Mouse (Mus musculus) cerebellum, postnatal 36 days (tissue): ENCODE measurements around the gene Smarca5.

Experiments used
- DNase-seq, 2 experiments: peaks; one replicate each; pipeline ENCODE4 v3.0.0; 2021 to 2022; ENCODE audit warnings: mixed read lengths in 2 of 2

Gene Smarca5

GRCm38 (mm10) chr8:80739155-80739924 lies at the start of gene Smarca5:
Gene Smarca5, minus strand, starts transcription at chr8:80739497.
- peak; percentile 94 to 96 for DNase-seq

GRCm38 (mm10) chr8:80784559-80784958 lies 45.3 kb upstream of the Smarca5 start:
- DNase-seq = no peak

GRCm38 (mm10) chr8:80783271-80783670 lies 44.0 kb upstream of the Smarca5 start:
- DNase-seq = no peak

GRCm38 (mm10) chr8:80781338-80781737 lies 42.0 kb upstream of the Smarca5 start:
- no peak for DNase-seq

GRCm38 (mm10) chr8:80780271-80780670 lies 41.0 kb upstream of the Smarca5 start:
- no peak for DNase-seq

- no peak for DNase-seq
Observed at GRCm38 (mm10) chr8:80776436-80776835, 37.1 kb upstream of the Smarca5 start.

GRCm38 (mm10) chr8:80772732-80773460 lies 33.6 kb upstream of the Smarca5 start:
- no peak for DNase-seq

GRCm38 (mm10) chr8:80768451-80768850 lies 29.2 kb upstream of the Smarca5 start:
- DNase-seq = no peak

- peak; percentile 80 to 86 for DNase-seq
Observed at GRCm38 (mm10) chr8:80753017-80753715, 13.9 kb upstream of the Smarca5 start.

GRCm38 (mm10) chr8:80752429-80752828 lies 13.1 kb upstream of the Smarca5 start:
- DNase-seq = no peak

GRCm38 (mm10) chr8:80749091-80749490 lies 9.8 kb upstream of the Smarca5 start:
- no peak for DNase-seq

GRCm38 (mm10) chr8:80739932-80740331 lies 635 bp upstream of the Smarca5 start:
- DNase-seq = no peak

- peak; percentile 44 to 53 for DNase-seq
Observed at GRCm38 (mm10) chr8:80738388-80739154, 726 bp downstream of the Smarca5 start.

GRCm38 (mm10) chr8:80738046-80738387 lies 1.3 kb downstream of the Smarca5 start:
- DNase-seq = no peak

GRCm38 (mm10) chr8:80732326-80732725 lies 7.0 kb downstream of the Smarca5 start:
- no peak for DNase-seq

GRCm38 (mm10) chr8:80714461-80714860 lies 24.8 kb downstream of the Smarca5 start:
- DNase-seq = no peak

GRCm38 (mm10) chr8:80710670-80711400 lies 28.5 kb downstream of the Smarca5 start:
- no peak for DNase-seq

GRCm38 (mm10) chr8:80688141-80688540 lies 51.2 kb downstream of the Smarca5 start:
- DNase-seq = peak; percentile 62 to 66

GRCm38 (mm10) chr8:80683756-80684335 lies 55.5 kb downstream of the Smarca5 start:
- no peak for DNase-seq

GRCm38 (mm10) chr8:80682594-80682993 lies 56.7 kb downstream of the Smarca5 start:
- DNase-seq = no peak

- DNase-seq = no peak
Observed at GRCm38 (mm10) chr8:80669277-80669901, 69.9 kb downstream of the Smarca5 start.
